Mouse (Mus musculus) G1E (cell line): ENCODE measurements at regions not wholly inside any gene's neighbourhood (a gene's known extent, or its start where the extent isn't known, plus 50 kb on each side); places are given as distances from the start of the nearest gene placed in this dataset.

Experiments
- ATAC-seq: 2 replicates; pipeline ENCODE4 v1.8.0; 2016; ENCODE audit warnings: mild to moderate bottlenecking; ENCODE audit not compliant: insufficient number of reproducible peaks, poor library complexity, low FRiP score, severe bottlenecking; ENCODE audit errors: extremely low read depth
- DNase-seq: peaks from one replicate; pipeline ENCODE4 v3.0.0; 2012; ENCODE audit warnings: low spot score
- H3K27me3 ChIP-seq: 2 replicates; pipeline ENCODE4 v1.6.1; 2012; ENCODE audit warnings: mild to moderate bottlenecking, low read length, inconsistent platforms; ENCODE audit not compliant: insufficient read depth
- H3K36me3 ChIP-seq: replicated peaks from 2 replicates; pipeline ENCODE3; 2012; ENCODE audit warnings: mild to moderate bottlenecking, inconsistent platforms
- H3K4me1 ChIP-seq: 2 replicates; pipeline ENCODE4 v1.6.1; 2012; ENCODE audit warnings: low read depth, low read length, inconsistent platforms, mixed read lengths; ENCODE audit not compliant: insufficient read depth
- H3K4me3 ChIP-seq: 2 replicates; pipeline ENCODE4 v1.5.1; 2012; ENCODE audit warnings: low read depth, mild to moderate bottlenecking, inconsistent platforms, low read length, moderate library complexity, mixed read lengths
- H3K9me3 ChIP-seq: replicated peaks from 2 replicates; pipeline ENCODE4 v1.6.1; 2012; ENCODE audit warnings: inconsistent platforms
- CTCF ChIP-seq: IDR thresholded peaks from 2 replicates; pipeline ENCODE4 v1.5.1; 2012; ENCODE audit warnings: low read depth, low read length, inconsistent platforms, mixed read lengths
- GATA1 ChIP-seq: IDR thresholded peaks from 2 replicates; pipeline ENCODE4 v1.6.1; 2012; ENCODE audit warnings: borderline replicate concordance, low read length, inconsistent platforms, mixed read lengths
- GATA2 ChIP-seq: IDR thresholded peaks from 2 replicates; pipeline ENCODE4 v1.6.1; 2012; ENCODE audit warnings: low read depth, low read length, inconsistent platforms, borderline replicate concordance
- POLR2AphosphoS5 ChIP-seq: IDR thresholded peaks from 2 replicates; pipeline ENCODE4 v1.6.1; 2012; ENCODE audit warnings: low read depth, low read length, inconsistent platforms; ENCODE audit not compliant: insufficient replicate concordance
- TAL1 ChIP-seq: conservative IDR thresholded peaks from 2 replicates; pipeline ENCODE4 v1.6.1; 2012; ENCODE audit warnings: low read depth, low read length, inconsistent platforms, mixed read lengths

DNA sequence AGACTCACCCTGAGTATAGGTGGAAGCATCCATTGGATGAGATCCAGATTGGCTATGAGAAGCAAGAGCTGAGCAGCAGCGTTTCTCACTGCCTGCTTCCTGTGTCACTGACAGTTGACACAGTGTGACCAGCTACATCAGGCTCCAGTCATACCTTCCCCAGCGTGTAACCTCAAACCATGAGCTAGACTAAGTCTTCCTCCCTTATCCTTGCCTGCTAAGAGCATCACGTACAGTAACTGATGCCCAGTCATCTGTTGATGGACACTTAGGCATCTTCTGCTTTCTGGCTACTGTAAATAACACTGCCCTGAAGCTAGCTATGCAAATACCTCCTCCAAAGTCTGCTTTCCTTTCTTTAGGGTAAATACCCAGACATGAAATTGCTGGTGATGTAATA lies 181.4 kb upstream of the Eci2 start:
- no peaks in the 10 kb centered on the region for H3K4me1 ChIP-seq
- no peaks in the 10 kb centered on the region for H3K9me3 ChIP-seq
- DNase-seq (no peak), ATAC-seq (no peak)
- no peak overlapping the region for H3K4me3 ChIP-seq
- TF ChIP-seq POLR2AphosphoS5, result no peak
- no peak for TF ChIP-seq CTCF
- no peak for TF ChIP-seq GATA1
- no peak for TF ChIP-seq GATA2
- TF ChIP-seq TAL1, result no peak
- H3K36me3 ChIP-seq, result no peaks in the 10 kb centered on the region
- peaks cover 18% of the 10 kb centered on the region for H3K27me3 ChIP-seq

DNA sequence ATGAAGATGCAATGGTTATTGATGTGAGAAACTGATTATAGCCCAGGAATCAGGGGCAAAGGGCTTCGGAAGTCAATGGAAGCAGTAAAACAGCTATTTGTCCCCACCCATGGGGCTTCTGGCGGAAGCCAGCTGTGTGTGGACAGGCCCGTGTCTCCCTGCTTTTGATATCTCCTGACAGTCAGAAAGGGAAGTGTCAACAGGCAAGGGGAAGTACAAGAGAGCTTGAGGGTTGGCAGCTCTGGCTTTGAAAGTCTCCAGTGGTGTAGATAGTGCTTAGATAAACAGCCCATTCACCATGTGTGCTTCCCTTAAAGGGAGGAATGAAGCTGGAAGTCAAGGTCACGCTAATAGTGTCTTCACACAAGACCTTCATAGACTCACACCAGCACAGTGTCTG lies 182.7 kb upstream of the Eci2 start:
- Histone ChIP-seq H3K9me3 (no peaks in the 10 kb centered on the region), H3K4me3 (no peak overlapping the region), H3K4me1 (no peaks in the 10 kb centered on the region), H3K36me3 (no peaks in the 10 kb centered on the region), H3K27me3 (peaks cover 14% of the 10 kb centered on the region)
- no peak for TF ChIP-seq GATA2
- no peak for TF ChIP-seq CTCF
- TF ChIP-seq POLR2AphosphoS5, result no peak
- no peak for TF ChIP-seq TAL1
- TF ChIP-seq GATA1, result no peak
- no peak for ATAC-seq
- no peak for DNase-seq

DNA sequence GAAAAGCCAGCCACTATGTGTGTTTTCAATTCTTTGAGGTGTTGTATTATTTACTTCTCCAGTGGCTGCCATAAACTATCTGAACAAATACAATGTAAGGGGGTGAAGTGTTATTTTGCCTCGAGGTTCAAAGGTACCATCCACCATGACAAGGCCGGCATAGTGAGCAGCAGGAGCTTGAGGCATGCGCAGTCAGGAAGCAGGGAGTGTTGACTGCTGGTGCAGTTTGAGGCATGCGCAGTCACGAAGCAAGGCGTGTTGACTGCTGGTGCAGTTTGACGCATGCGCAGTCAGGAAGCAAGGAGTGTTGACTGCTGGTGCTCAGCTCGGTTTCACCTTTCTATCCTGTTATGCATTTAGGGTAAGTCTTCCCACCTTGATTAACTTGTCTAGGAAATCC lies 184.9 kb upstream of the Eci2 start:
- DNase-seq, result no peak
- H3K36me3 ChIP-seq, result no peaks in the 10 kb centered on the region
- TF ChIP-seq TAL1 (no peak), GATA1 (no peak), POLR2AphosphoS5 (no peak), GATA2 (no peak), CTCF (no peak)
- no peaks in the 10 kb centered on the region for H3K9me3 ChIP-seq
- no peaks in the 10 kb centered on the region for H3K4me1 ChIP-seq
- H3K4me3 ChIP-seq, result no peak overlapping the region
- ATAC-seq, result no peak
- H3K27me3 ChIP-seq, result peaks cover 14% of the 10 kb centered on the region

DNA sequence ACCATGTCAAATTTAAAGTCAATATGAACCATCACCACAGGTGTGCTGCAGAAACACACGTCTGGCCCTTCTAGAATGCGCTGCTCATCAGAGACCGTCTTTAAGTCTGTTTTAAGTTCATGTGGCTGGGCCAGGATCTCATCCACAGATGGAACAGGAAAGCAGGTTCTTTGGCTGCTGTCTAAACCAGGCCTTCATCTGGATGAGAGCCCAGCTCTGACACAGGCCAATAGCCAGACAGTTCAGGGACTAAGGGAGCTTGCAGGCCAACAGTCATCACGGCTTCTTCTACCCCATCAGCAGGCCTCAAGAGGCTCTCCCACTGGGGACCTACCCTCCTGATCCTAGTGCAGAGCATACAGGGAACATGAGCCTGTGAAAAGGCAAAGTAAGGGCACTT lies 185.4 kb upstream of the Eci2 start:
- TF ChIP-seq TAL1, result no peak
- TF ChIP-seq GATA1, result no peak
- ATAC-seq, result no peak
- Histone ChIP-seq H3K27me3 (peaks cover 14% of the 10 kb centered on the region), H3K4me3 (no peak overlapping the region), H3K36me3 (no peaks in the 10 kb centered on the region), H3K9me3 (no peaks in the 10 kb centered on the region), H3K4me1 (no peaks in the 10 kb centered on the region)
- DNase-seq, result no peak

DNA sequence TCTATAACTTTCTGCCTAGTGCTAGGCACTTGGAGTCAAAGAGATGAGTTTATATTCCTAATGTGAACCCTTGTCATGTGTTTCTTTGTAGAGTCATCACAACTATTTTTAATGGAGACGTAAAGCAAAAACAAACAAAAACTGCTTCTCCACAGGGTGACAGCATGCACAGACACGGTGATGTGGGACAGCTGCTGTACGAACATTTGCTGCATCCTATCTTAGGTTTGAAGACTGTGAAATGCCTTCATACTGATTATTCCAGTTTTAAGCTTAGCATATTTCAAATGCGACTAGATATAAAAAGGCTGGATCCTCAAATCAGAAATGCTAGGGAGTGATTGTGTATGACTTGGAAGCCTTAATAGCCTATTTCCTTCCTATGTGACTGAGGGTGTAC lies 187.3 kb upstream of the Eci2 start:
- H3K27me3 ChIP-seq, result peaks cover 14% of the 10 kb centered on the region
- no peaks in the 10 kb centered on the region for H3K36me3 ChIP-seq
- no peak for ATAC-seq
- TF ChIP-seq GATA1 (no peak), TAL1 (no peak), CTCF (no peak), GATA2 (no peak), POLR2AphosphoS5 (no peak)
- H3K9me3 ChIP-seq, result no peaks in the 10 kb centered on the region
- H3K4me3 ChIP-seq, result no peak overlapping the region
- no peaks in the 10 kb centered on the region for H3K4me1 ChIP-seq
- no peak for DNase-seq

DNA sequence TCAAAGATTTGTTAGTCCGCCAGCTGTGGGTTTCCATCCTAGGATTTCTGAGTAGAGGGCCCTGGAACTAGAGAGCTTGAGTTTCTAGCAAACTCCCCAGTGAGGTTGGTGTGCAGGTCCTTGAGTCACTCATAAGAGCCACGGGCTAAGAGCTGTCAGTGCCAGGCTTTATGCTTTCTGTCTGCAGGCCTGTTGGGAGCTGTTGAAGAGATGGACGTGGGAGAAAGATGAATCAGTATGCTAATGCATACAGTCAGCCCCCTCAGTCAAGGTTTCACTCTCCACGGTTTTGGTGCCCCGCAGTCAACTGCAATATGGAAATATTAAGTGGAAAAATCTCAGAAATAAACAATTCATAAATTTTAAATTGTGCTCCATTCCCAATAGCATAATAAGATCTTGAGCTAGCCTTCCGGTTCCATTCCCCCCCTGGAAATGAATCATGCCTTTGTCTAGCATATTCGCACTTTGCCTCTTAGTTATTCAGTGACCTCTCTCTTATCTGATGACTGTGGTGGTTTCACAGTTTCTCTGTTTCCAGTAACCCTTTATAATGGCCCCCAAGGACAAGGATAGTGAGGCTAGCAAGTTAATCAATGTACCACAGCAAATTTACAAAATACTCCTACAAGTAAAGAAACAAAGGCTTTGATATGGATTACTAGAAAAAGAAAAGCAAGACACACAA lies 199.4 kb upstream of the Eci2 start:
- H3K36me3 ChIP-seq, result no peaks in the 10 kb centered on the region
- TF ChIP-seq POLR2AphosphoS5 (no peak), GATA2 (no peak), GATA1 (no peak), TAL1 (no peak), CTCF (no peak)
- no peak for ATAC-seq
- H3K4me1 ChIP-seq, result no peaks in the 10 kb centered on the region
- no peak overlapping the region for H3K4me3 ChIP-seq
- 0 out of 2 replicates have a peak, but pooled peaks cover 2% of the 10 kb centered on the region for H3K27me3 ChIP-seq
- no peak for DNase-seq
- H3K9me3 ChIP-seq, result 0 out of 2 replicates have a peak, but pooled peaks cover under 1% of the 10 kb centered on the region

DNA sequence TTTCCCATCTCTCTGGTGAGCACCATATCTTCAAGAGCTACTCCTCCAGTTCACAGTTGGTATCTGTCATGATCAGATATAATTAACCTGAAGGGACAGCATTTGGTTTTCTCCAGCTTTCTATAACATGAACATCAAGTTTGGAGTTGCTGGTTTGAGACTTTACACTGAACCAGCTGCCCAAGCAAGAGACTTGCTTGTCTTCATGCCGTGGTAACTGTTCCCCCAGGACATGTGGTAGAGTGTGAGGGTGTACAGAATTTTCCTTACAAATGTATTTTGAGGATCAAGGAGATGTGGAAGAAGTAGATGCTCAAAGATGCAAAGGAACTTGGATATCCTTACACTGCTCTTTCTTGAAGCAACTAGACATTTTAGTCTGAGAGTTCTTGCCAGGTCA lies 200.0 kb upstream of the Eci2 start:
- H3K9me3 ChIP-seq, result no peaks in the 10 kb centered on the region
- TF ChIP-seq TAL1 (no peak), POLR2AphosphoS5 (no peak), GATA2 (no peak), GATA1 (no peak), CTCF (no peak)
- H3K4me3 ChIP-seq, result no peak overlapping the region
- H3K4me1 ChIP-seq, result no peaks in the 10 kb centered on the region
- ATAC-seq (no peak), DNase-seq (no peak)
- 0 out of 2 replicates have a peak, but pooled peaks cover 2% of the 10 kb centered on the region for H3K27me3 ChIP-seq
- H3K36me3 ChIP-seq, result no peaks in the 10 kb centered on the region
